Mouse (Mus musculus): Measurements from ENCODE around the gene Tmbim1. TPM values are rescaled to one million over a fixed set of nuclear protein-coding genes. Genes with fewer than 3 reads are reported as not detected.

Gene Tmbim1
- polyA plus RNA-seq, 1 experiment, result 689 TPM

DNA sequence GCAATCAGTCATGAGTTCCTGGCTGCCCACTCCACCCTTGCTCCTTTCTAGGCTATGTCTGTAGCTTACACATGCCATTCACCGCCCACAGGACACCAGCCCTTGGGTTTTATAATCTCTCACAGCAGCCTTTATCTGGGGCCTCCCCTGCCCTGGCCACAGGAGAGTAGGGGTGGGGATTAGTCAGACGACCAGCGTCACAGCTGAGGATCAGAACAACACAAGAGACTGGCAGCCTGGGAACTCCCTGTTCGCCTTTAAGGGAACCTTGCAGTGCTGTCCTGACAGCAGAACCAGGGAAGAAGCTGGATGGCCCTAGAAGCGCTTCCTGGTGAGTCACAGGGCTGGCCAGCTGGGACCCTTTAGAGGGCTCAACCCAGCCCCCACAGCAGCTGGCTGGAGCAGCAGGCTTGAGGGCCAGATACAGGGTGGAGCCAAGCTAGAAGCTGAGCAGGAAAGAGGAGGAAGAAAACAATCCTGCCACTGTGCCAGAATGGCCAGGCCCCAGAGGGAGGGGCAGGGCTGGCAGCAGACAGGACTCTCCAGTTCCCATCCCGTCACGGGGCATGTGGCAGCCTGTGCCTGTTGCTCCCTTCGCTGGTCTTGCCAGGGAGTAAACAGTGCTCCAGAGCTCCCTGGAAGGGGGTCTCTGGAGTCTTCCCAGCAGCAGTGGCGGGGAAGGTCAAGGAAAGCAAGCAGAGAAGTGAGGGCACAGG, 9.8 kb downstream of the Tmbim1 start:
- Histone ChIP-seq H3K36me3 (ENCODE audit: control insufficient read depth, insufficient read depth, low read length) (peaks cover 38% of the 10 kb centered on the region), H3K4me1 (ENCODE audit: control insufficient read depth, insufficient read depth, insufficient read length, low read length) (peaks cover 53% of the 10 kb centered on the region), H3K27me3 (ENCODE audit: control insufficient read depth, insufficient read depth, low read length) (no peaks in the 10 kb centered on the region), H3K27ac (ENCODE audit: insufficient read depth, low read depth, low read length) (peak overlapping the region; percentile 98), H3K4me3 (ENCODE audit: low read depth, low read length) (peak overlapping the region; percentile 47)
- WGBS, result 5% methylated on average over 9 of the region's 9 CpGs
- no peak for TF ChIP-seq CTCF (IDR thresholded peaks at IDR 0.05; ENCODE audit: extremely low read depth, insufficient read length, insufficient replicate concordance, low read depth, low read length)
- peak; percentile 43 for TF ChIP-seq POLR2A (IDR thresholded peaks at IDR 0.05; ENCODE audit: low read depth, low read length)

DNA sequence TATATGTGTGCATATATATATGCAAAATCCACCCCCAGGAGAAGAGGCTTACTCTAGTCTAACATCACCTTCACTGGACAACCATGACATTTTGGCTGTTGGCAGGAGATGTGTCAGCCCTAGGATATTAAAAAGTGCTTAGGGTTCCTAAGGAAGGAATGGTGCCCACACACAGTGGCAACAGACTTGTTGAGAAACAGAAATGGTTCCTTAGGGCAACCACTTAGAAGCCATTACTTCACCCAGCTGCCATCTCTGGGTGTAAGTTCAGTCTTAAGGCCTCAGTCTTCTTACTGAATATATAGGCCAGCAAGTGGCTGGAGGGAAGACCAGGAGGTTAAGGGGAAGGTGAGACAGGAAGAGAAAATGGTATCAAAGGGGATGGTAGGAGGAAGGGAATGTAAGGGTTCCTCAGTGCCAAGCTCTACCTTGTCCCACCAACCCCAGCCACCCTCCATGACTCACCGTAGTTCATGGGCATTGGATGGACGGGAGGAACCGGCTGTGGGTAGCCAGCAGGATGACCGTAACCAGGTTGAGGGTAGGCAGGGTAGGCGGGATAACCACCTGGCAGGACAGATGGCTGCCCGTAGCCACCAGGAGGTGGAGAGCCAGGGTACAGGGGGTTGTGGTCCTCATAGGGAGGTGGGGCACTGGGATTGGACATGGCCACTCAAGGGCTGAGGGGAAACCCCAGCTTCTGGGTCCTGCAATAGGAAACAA, 10.5 kb downstream of the Tmbim1 start:
- Histone ChIP-seq H3K27ac (ENCODE audit: insufficient read depth, low read depth, low read length) (peak overlapping the region; percentile 98), H3K4me1 (ENCODE audit: control insufficient read depth, insufficient read depth, insufficient read length, low read length) (peaks cover 52% of the 10 kb centered on the region), H3K4me3 (ENCODE audit: low read depth, low read length) (peak overlapping the region; percentile 6), H3K27me3 (ENCODE audit: control insufficient read depth, insufficient read depth, low read length) (no peaks in the 10 kb centered on the region), H3K36me3 (ENCODE audit: control insufficient read depth, insufficient read depth, low read length) (peaks cover 45% of the 10 kb centered on the region)
- no peak for TF ChIP-seq POLR2A (IDR thresholded peaks at IDR 0.05; ENCODE audit: low read depth, low read length)
- TF ChIP-seq CTCF (IDR thresholded peaks at IDR 0.05; ENCODE audit: extremely low read depth, insufficient read length, insufficient replicate concordance, low read depth, low read length), result no peak
- 42% methylated on average over 6 of the region's 6 CpGs for WGBS

DNA sequence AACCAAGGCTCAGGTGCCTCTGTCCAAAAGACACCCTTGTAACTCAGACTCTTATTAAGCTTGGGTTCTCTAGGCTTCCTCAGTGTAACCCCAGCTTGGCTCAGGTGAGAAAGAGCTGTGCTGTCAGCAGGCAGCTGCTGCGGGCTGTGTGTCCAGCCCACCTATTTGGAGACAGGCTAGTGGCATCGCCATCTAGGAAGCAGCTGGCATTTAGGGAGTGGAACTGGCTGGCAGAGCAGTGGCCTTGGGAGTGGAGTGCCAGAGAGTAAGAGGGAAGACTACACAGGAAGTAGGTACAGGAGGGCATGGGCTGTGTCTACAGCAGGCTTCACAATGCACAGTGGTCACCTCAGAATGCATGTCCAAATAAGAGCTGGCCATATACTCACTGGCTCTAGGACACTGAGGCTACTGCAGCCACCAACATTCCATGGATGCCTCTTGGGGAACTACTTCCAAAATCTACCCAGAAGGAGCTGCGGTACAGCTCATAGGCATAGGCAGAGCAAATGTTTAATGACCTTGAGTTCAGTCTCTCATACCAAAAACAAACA, 11.3 kb downstream of the Tmbim1 start:
- Histone ChIP-seq H3K4me1 (ENCODE audit: control insufficient read depth, insufficient read depth, insufficient read length, low read length) (peaks cover 47% of the 10 kb centered on the region), H3K27ac (ENCODE audit: insufficient read depth, low read depth, low read length) (no peak overlapping the region), H3K27me3 (ENCODE audit: control insufficient read depth, insufficient read depth, low read length) (no peaks in the 10 kb centered on the region), H3K4me3 (ENCODE audit: low read depth, low read length) (no peak overlapping the region), H3K36me3 (ENCODE audit: control insufficient read depth, insufficient read depth, low read length) (peaks cover 52% of the 10 kb centered on the region)
- TF ChIP-seq CTCF (IDR thresholded peaks at IDR 0.05; ENCODE audit: extremely low read depth, insufficient read length, insufficient replicate concordance, low read depth, low read length), result no peak
- TF ChIP-seq POLR2A (IDR thresholded peaks at IDR 0.05; ENCODE audit: low read depth, low read length), result no peak
- 73% methylated on average over 3 of the region's 3 CpGs for WGBS

DNA sequence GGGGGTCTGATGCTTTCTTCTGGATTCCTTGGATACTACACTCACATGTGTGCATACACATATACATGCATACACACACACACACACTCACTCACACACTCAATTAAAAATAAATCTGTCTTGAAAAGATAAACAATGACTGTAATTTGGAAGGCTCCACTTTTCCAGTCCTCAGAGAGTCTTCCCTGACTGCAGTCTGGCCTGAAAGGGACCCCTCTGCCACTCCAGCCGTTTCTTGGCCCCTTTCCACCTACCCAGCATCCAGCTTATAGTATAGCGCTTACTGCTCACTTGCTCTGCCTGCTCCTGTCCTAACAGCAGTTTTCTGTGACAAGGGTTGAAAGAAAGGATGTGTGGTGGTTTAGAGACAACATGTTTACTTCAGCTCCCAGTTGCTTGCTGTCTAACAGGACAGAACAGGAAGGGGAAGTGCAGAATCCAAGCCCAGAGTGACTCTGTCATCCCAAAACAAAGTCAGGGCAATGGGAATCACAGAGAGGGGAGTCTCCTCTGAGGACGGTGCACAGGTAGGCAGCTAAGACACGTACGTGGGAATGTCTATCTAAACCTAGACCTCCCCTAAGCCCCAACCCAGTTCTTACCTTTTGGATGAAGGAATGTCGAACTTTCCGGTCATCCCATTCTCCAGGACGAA, 12.0 kb downstream of the Tmbim1 start:
- Histone ChIP-seq H3K36me3 (ENCODE audit: control insufficient read depth, insufficient read depth, low read length) (peaks cover 59% of the 10 kb centered on the region), H3K27me3 (ENCODE audit: control insufficient read depth, insufficient read depth, low read length) (no peaks in the 10 kb centered on the region), H3K4me1 (ENCODE audit: control insufficient read depth, insufficient read depth, insufficient read length, low read length) (peaks cover 40% of the 10 kb centered on the region), H3K4me3 (ENCODE audit: low read depth, low read length) (no peak overlapping the region), H3K27ac (ENCODE audit: insufficient read depth, low read depth, low read length) (no peak overlapping the region)
- 86% methylated on average over 8 of the region's 8 CpGs for WGBS
- TF ChIP-seq CTCF (IDR thresholded peaks at IDR 0.05; ENCODE audit: extremely low read depth, insufficient read length, insufficient replicate concordance, low read depth, low read length) (no peak), POLR2A (IDR thresholded peaks at IDR 0.05; ENCODE audit: low read depth, low read length) (no peak)

DNA sequence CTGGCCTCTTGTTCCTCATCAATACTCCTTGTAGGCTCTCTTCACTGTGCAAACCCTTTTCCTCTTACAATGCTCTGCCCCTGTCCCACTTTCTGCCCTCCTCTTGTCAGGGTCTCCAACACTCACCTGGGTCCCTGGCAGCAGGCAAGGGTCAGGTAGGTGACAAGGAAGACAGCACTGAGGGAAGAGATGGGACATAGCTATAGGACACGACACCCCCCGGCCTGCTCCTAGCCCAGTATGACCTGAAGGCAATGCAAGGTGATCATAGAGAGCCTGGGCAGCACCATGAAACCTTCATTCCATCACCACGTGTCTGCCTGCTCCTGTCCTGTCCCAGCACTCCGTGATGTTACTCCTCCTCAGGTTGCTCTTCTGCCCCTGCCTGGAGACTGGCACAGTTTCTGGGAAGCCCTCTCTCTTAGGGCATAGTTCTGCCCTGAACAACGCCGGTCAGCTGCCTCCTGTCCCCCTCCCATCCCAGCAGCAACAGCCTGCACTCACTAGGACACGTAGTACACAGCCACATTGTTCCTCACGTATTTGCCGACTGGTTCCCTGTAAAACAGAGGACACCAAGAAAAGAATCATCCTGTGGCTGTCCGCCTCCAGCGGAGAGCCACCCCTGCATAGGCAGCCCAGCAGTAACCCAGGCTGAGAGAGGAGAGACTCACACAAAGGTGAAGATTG, 12.9 kb downstream of the Tmbim1 start:
- Histone ChIP-seq H3K27me3 (ENCODE audit: control insufficient read depth, insufficient read depth, low read length) (no peaks in the 10 kb centered on the region), H3K36me3 (ENCODE audit: control insufficient read depth, insufficient read depth, low read length) (peaks cover 65% of the 10 kb centered on the region), H3K27ac (ENCODE audit: insufficient read depth, low read depth, low read length) (no peak overlapping the region), H3K4me3 (ENCODE audit: low read depth, low read length) (no peak overlapping the region), H3K4me1 (ENCODE audit: control insufficient read depth, insufficient read depth, insufficient read length, low read length) (peaks cover 32% of the 10 kb centered on the region)
- TF ChIP-seq POLR2A (IDR thresholded peaks at IDR 0.05; ENCODE audit: low read depth, low read length) (no peak), CTCF (IDR thresholded peaks at IDR 0.05; ENCODE audit: extremely low read depth, insufficient read length, insufficient replicate concordance, low read depth, low read length) (no peak)
- WGBS, result 87% methylated on average over 11 of the region's 11 CpGs

DNA sequence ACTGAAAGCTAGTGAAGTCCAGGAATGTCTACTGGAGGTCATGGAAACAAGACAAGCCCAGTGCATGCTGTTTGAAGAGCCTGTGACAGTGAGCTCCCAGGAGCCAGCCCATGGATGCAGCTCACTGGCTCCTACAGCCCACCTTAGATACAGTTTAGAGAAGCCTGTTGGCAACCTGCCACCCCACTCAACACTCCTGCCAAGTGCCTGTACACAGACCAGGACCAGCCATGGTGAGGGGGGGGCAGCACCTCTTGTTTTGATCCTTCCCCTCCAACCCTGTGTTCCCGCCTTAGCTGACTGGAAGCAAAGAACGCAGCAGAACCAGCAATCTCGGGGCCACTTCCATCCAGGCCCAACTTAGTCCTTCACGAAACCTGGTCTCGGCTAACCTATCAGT, 15.3 kb downstream of the Tmbim1 start:
- TF ChIP-seq CTCF (IDR thresholded peaks at IDR 0.05; ENCODE audit: extremely low read depth, insufficient read length, insufficient replicate concordance, low read depth, low read length) (no peak), POLR2A (IDR thresholded peaks at IDR 0.05; ENCODE audit: low read depth, low read length) (no peak)
- WGBS, result 87% methylated on average over 5 of the region's 5 CpGs
- Histone ChIP-seq H3K4me3 (ENCODE audit: low read depth, low read length) (no peak overlapping the region), H3K27me3 (ENCODE audit: control insufficient read depth, insufficient read depth, low read length) (no peaks in the 10 kb centered on the region), H3K4me1 (ENCODE audit: control insufficient read depth, insufficient read depth, insufficient read length, low read length) (peaks cover 9% of the 10 kb centered on the region), H3K36me3 (ENCODE audit: control insufficient read depth, insufficient read depth, low read length) (peaks cover 67% of the 10 kb centered on the region), H3K27ac (ENCODE audit: insufficient read depth, low read depth, low read length) (no peak overlapping the region)
